Mouse (Mus musculus) large intestine, adult 2 months (tissue): ENCODE results near the gene Adam10. TPM values are rescaled to one million over a fixed set of nuclear protein-coding genes. Genes with fewer than 3 reads are reported as not detected.

Experiments
- DNase-seq: peaks from one replicate; pipeline ENCODE4 v3.0.0-alpha.2; 2012; ENCODE audit warnings: low read depth, low spot score
- WGBS: fragments of 180-500 bp; shearing (Covaris S2); methylation state at CpG from one replicate; pipeline ENCODE4 v1.1.7; 2018; 5-methylcytosine and 5-hydroxymethylcytosine counted together
- polyA plus RNA-seq: library from polyadenylated mRNA; depleted of rRNA; stranded (reverse); fragments of >200 nt; gene quantifications from 2 replicates; pipeline ENCODE4 v1.2.3, GENCODE M21; 2012

Adam10 gene
- polyA plus RNA-seq, 1 experiment: 12.9 TPM

DNA sequence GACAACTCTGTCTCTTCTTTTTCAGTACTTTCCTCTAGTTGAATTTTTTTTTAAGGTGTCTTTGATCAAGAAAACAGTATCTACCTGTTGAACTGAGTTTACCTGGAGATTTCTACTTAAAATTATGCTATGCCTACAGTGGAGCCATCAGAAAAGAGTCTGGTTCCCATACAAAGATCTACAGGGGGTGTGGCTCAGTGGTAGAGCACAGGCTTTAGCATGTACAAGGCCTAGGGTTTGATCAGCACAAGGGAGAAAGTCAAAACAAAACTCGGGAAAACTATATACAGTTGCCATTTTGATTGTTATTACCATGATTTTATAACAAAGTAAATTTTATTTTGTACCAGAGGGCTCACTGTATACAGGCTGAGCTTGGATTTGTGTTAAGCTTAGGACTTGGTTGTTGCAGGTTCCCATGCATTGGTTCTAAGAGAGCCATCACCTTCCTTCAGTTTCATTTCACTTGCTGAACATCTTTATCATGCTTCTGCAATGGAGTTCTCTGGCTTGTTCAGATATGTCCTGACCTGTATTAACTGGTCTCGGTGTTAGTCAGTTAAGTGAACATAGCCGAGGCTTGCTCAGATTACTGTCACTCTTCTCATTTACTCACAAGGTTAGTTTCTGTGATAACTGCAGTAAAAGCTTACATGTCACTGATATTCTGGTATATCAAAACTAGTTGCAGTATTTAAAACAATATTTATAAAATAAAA lies 72.9 kb downstream of the Adam10 start:
- no peak for DNase-seq

DNA sequence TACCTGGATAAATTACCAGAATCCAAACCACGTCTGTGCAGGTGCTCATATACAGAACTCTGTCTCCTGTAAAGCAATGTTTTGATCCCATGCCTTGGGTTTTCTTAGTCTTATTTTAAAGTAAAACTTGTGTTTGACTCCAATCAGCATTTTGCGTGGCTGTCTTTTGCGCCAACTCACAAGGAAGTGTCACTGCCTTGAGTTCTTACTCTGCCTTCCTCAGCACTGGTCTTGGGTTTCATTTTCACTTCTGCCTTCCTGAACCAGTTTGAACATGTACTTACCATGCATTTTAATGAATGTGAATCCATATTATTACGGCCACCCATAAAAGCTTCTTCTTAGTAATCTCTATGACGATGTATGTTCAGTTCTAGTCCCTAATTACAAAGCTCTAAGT lies 82.2 kb downstream of the Adam10 start:
- DNase-seq: peak; percentile 25
- 53% methylated on average over 5 of the region's 5 CpGs for WGBS

More for the DNA sequence above, 72.9 kb downstream of the Adam10 start:
- 91% methylated on average over 3 of the region's 3 CpGs for WGBS

DNA sequence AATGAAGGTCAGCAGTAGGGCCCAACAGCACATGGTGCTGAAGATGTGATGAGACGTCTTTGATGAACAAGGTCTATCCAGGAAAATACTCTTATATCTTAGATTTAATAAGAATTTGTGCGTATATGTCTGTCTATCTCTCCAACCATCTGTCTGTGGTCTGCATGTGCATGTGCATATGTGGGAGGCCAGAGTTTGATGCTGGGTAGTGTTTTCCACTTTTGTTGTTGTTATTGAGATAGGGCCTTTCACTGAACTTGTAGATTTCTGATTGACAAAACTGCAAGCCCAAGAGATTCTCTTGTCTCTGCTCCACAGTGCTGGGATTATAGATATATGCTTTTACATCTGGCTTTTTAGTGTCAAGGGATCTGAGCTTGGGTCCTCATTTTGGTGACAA lies 96.7 kb downstream of the Adam10 start:
- DNase-seq: no peak
- 98% methylated on average over 2 of the region's 2 CpGs for WGBS

DNA sequence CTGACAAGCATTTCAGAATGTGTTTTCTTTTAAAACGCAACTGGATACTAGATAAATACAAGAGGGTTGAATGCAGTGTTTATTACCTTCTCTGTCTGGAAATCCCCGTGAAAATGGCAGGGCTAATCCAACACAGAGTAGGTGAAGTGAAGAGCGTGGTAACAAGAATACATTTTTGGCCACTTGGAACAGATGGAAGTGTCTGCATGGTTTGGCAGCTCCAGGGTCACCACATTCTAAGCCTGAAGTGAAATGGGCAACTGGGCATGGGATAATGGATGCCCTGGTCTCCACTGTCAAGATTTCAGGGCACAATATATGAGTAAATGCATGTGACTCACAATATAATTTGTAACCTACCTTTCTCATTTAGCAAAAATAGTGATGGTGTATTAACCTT lies 103.4 kb downstream of the Adam10 start:
- DNase-seq: no peak
- 71% methylated on average over 3 of the region's 3 CpGs for WGBS

DNA sequence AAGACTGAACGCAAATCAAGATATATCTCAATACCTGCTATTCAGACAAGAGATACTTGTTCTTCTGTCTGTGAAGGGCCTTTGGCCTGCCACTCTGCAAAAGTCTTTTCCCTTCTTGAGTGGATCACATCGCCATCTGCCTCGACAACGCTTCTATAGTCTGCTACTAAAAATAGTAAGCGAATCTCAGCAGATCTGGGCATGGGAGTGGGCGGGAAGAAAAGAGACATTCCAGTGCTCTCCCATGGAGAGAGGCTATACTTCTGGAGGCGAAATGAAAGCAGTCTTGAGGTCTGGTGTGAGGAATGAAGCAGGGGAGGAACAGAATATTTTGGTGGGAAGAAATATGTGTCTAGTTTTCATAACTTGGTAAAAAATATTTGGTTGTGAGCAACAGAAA lies 109.9 kb downstream of the Adam10 start:
- 89% methylated on average over 7 of the region's 7 CpGs for WGBS
- no peak for DNase-seq

DNA sequence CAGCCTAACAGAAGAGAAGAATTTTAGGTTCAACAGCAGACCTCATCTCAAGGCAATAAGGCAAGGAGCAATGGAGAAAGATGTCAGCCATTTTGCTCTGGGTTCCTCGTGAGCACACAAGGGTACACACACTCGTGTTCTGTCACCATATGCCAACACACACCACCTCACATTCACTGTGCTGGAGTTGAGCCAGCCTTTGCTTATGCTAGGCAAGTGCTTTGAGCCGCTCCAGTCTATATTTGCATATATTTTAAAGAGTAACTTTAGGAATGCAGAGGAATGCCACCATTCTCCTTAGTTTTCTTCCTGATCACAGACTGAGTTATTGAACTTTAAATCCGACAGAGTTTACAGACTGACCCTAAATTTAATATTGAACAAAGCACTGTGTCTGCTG lies 111.8 kb downstream of the Adam10 start:
- DNase-seq: no peak
- 75% methylated on average over 4 of the region's 4 CpGs for WGBS

DNA sequence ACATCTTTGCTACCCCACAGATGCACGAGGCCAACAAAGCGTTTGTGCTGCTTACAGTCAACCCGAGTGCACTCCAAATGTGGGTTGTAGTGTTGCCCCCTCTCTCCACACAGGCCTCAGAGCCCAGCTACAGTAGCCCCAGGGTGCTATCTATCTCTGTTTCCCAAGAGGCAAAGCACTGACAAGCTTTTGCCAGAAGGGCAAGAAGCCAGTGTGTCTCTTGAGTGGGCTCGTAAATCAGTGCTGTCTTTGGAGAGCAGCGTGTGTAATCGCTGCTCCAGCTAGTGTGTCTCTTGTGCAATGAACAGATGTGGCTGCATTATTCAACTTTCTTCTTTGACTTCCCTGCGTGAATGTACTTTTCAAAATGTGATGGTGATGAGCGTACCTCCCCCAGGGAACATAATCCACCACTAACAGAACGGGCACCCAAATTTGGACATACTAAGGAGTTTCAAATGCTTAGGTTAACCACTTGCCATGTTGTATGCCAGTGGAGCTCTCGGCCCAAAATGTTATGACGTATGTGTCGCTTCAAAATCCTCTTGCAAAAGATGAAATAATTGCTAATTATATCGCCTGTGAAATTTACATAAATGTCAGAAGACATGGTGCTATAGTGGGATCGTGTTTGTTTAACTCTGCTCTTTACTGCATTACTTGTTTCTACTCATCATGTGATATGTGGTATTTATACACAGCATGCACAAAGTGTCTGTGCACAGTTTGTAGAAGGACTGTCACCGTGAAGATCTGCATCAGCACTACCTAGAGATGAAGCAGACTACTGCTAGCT lies 116.0 kb downstream of the Adam10 start:
- WGBS: 70% methylated on average over 15 of the region's 15 CpGs
- DNase-seq: no peak

DNA sequence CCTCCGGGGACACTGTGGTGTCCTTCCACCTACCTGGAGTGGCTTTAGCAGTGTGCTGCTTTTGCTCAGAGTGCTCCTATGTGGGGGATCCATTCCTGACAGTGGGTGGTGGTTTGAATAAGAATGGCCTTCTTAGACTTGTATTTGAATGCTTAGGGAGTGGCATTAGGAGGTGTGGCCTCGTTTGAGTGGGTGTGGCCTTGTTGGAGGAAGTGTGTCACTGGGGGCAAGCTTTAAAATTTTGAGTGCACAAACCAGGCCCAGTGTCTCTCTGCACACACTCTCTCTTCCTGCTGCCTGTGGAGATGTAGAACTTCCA lies 116.6 kb downstream of the Adam10 start:
- 53% methylated on average over 2 of the region's 2 CpGs for WGBS
- DNase-seq: no peak

DNA sequence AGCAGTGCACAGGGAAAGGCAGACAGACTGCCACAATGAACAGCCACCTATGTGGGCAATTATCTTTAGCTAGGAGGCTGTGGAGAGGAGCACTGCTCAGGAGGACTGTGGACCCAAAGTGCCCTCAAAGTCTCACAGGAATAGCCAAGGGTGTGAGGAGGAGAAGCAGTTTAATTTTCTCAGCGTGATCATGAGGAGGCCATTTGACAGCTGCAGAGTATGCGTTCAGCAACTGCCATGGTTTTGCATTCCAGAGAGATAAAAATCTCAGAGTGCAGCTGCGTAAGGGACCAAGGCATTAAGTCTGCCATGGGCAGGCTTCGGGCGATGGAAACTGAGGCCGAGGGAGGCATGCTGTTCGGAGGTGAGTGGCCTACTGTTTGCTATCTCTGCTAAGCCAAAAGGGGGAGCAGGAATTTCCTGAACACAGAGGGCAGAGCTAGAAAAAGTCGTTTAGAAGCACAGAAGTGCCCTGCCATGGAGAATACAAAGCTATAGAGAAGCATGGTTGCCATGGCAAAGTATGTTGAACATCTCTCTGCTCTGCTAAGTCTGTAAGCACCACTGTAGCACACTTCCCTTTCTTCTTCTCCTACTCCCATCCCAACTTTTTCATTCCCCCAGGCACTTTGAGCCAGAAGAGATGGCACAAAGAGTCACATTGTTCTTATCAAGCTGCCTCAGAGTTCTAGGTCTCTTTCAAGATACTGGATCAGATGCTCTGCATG lies 122.0 kb downstream of the Adam10 start:
- 74% methylated on average over 8 of the region's 8 CpGs for WGBS
- no peak for DNase-seq

DNA sequence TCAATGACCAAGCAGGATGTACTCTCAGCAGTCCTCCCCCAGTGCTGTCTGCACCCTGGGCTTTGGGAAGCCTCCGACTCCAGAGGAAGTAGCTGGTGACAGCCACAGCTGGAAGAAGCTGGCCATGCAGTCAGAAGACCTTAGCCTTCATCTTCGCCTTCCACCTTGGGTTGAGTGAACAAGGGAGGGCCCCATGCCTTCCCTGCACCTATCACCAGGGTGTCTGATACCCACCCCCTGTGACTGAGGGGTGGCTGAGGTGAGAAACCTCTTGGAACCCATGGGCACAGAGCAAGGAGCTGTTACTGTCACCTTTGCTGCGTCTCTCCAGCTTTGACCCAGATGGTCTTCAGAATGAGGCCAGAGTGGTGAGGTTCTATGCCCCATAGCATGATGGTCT lies 123.0 kb downstream of the Adam10 start:
- WGBS: 84% methylated on average over 3 of the region's 3 CpGs
- DNase-seq: no peak

DNA sequence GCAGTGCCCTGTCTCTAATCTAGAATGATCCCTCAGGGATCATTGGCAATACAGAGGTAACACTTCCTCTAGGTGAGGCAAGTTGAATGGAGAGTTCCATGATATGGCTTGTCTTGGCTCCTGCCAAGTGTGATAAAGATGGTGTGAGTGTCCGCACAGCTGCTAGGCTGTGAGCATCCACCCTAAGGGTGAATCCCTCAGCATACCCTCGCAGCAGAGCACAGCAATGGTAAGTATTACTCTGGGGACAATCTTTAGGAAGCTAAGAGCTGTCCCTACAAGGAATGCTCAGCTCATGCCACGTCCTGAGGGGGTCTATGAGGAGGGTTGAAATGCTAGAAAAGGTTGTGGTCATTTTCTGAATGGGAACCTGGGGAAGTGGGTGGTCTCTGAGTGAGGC lies 124.0 kb downstream of the Adam10 start:
- no peak for DNase-seq
- 78% methylated on average over 3 of the region's 3 CpGs for WGBS

DNA sequence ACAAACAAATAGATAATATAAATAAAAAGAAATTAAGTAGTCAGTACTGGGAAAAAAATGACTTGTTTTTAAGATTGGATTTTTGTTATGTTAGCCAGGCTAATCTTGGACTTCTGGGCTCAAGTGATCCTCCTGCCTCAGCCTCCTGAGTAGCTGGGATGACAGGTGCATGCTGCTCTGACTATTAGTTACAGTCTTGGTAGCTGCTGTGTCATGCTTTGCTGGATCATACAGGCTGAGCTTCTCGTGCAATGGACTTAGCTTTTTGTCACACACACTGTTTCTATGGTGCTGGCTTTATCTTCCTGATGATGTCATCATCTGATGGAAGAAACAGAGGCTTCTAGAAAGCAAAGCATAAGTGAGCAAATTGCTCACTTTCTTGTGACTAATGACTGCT lies 127.3 kb downstream of the Adam10 start:
- DNase-seq: no peak
- 30% methylated on average over 1 of the region's 1 CpGs for WGBS

DNA sequence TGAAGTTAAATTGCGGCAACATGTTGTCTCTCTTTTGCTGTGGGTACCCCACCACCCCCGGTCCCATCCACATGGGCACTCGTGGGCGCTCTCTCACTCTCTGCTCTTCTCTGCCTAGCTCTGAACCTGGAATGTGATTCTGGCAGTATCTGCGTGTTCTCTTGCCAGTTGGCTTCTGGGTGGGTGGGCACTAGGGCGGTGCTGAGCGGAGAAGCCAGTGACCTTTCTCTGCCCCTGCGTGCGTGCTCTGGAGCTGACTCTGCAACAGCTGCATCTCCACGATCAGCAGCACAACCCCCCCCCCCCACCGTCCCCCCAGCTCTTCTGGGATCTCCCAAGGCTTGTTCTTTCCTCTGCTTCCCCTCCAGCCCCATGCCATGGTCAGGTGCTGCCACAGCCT lies 128.9 kb downstream of the Adam10 start:
- DNase-seq: no peak
- 73% methylated on average over 11 of the region's 11 CpGs for WGBS

DNA sequence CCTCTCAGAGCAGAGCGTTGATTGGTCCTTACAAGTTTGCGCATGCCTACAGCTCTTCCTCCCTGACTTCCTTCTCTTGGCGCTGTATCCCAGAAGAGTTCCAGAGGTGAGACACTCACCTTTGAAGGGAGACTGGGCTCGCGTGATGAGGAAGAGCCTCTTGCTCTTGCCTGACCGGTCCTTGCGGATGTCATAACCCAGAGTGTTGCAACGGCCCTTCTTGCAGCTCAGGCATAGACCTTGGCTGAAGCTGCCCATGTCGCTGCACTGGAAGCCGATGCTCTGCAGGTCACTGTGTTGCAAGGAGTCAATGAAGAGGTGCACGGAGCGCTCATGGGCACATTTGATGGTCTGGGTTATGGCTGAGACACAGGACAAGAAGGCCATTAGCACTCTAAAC lies 133.8 kb downstream of the Adam10 start:
- no peak for DNase-seq
- 94% methylated on average over 12 of the region's 12 CpGs for WGBS

DNA sequence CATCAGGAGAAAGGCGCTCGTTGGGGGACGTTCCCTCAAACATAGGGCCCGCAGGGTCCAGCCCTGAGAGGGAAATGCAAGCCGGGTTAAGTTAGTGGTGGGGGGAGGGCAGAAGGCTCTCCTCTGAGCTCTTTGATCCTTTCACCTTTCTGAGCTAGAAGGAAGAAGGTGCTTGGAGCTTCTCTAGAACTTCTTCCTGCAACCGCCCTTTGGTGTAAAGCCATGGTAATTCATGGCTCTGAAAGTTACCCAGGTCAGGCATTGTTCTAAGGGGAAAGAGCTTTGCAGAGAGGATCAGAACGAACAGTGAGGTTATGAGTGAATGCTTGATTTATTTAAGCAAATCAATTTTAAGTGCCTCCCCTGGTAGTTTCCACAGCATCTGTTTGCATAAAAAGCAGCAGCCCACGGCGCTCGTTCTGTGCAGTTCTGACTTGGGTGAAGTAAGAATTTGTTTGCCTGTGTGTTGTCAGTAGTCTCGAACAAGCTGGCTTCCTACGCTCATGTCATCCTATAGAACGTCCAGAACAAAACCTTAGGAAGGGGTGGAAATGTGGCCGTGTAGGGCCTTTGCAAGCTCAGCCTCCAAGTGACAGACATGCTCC lies 138.0 kb downstream of the Adam10 start:
- 85% methylated on average over 14 of the region's 14 CpGs for WGBS
- DNase-seq: no peak

DNA sequence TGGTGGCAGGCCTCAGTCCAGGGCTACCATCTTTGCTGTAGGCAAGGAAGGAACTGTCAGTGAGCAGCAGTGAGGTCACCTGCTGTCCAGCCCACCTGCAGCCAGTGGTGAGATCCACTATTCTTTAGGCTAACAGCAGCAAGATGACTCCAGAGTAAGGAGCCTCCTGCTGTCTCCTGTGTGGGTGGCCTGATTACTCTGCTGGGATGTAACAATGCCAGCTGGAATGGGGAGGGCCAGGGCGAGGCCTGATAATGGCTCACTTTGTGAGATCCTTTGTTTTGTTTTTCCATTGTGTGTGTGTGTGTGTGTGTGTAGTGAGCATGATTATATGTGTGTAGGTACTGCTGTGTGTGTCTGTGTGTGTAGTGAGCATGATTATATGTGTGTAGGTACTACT lies 138.6 kb downstream of the Adam10 start:
- WGBS: 50% methylated on average over 1 of the region's 1 CpGs

DNA sequence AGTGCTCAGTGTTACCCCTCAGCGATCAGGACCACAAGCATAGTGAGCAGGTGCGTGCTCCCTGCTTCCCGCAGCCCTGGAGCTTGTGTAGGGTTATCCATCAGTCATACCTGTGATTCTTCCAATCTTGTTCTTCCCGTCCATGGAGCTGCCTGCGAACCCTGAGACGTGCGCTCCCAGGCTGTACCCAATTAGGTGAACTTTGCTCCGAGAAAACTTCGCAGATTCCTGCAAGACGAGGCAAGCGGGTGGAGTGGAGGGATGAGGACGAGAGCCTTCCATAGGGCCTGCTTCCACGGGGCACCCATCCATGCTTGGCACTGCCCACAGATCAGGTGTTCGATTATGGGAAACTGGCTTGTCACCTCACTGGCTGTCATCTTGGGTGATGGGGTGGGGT lies 139.9 kb downstream of the Adam10 start:
- DNase-seq: no peak
- 40% methylated on average over 14 of the region's 14 CpGs for WGBS

More for the DNA sequence above, 138.6 kb downstream of the Adam10 start:
- no peak for DNase-seq

DNA sequence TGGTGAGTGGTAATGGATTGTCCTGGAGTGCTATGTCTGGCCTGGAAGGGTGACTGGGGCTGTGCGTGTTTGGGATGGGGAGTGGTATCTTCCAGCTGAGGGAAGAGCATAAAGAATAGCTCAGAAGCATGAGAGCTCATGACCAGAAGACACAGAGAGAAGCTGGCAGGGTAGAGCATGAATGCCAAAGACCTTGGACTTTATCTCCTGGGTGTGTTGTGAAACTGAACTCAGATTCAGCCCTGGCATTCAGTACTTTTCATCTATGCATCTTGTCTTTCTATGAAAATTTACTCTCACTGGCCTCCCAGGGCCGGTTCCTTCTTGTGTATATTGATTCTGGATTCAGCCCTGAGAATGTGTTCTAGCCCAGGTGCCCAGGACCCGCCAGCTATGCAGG lies 145.3 kb downstream of the Adam10 start:
- WGBS: 41% methylated on average over 3 of the region's 3 CpGs
- no peak for DNase-seq

DNA sequence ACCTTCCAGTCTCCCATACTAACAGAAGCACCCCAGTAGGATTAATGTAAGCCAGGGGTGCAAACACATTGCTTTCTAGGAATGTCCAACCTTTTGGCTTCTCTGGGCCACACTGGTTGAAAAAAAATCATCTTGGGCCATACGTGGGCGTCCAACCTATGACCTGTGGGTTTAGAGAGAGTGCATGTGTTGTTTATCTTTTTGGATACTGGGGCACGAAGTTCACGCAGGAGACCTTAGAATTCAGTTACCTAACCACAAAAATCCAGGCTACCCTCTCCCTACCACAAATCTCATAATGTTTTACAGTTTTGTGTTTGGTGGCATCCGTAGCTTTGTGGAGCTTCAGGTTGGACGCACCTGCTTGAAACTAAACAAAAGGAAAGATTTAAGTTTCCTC lies 149.1 kb downstream of the Adam10 start:
- 86% methylated on average over 6 of the region's 6 CpGs for WGBS
- no peak for DNase-seq
